Mouse (Mus musculus): ENCODE data around the gene Zmynd11. TPM values are rescaled to one million over a fixed set of nuclear protein-coding genes. Genes with fewer than 3 reads are reported as not detected.

The Zmynd11 gene
- total RNA-seq, 2 experiments from 2014 or later, result 77.7 to 91.2 TPM

DNA sequence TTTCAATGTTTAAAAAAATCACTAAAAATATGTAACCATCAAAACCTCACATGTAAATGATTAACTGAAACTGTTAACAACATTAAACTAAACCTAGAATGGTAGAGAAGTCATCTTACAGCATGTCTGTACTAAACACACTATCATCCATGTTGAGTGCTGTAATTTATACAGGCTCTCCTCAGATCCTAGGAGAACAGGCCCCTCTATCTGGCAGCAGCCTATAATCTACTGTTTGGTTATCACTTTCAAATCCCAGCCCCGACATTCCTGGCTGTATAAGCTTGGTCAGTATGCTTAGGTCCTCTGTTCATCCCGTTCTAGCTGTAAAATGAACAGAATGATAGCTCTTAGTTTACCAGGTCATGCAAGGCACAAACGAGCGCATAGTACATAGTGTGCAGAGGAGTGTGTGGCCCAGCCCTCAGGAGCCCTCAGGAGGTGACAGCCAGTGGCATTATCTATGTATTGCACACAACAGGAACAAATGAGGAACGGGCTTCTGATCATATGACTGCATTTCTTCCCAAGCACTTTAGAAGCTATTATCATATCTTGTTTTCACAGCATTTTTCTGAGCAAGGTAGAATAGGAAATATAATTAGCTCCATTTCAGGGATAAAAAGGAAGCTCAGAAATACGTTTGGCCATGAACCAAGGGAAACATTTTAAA, 51.5 kb downstream of the Zmynd11 start:
- no peak for DNase-seq

DNA sequence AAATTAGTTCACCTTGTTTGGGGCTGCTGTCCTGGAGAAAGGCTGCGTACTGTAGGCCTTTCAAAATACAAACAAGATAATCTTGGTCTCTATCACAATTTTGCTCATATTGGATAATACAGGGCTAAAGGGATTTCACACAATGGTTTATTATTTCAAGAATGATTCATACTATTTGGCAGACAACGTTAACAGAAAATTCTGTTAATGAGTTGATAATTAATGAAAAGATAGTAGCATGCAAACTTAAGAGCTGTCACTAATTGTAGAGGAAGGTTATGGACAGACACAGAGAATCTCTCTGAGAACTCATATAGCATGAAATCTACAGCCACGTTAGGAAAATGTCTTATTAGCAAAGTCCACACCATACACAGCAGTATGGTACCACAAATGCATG, 52.2 kb downstream of the Zmynd11 start:
- DNase-seq, result no peak

DNA sequence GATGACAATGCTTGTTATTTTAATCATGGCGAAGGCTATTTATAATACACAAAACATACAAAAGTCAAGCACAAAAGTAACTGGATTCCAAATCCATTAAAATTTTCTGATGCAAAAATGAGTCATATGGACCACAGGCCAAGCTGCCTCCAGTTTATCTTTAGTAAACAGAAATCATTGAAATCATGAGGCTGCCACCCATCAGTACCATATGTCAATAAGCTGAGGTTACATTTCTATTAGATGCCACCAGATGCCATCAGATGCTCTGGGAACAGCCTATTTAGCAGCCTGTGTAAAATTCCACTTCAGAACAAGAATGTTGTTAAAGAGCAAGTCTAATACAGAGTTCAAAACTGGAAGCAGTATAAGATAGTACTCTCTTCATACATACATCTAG, 52.7 kb downstream of the Zmynd11 start:
- no peak for DNase-seq

DNA sequence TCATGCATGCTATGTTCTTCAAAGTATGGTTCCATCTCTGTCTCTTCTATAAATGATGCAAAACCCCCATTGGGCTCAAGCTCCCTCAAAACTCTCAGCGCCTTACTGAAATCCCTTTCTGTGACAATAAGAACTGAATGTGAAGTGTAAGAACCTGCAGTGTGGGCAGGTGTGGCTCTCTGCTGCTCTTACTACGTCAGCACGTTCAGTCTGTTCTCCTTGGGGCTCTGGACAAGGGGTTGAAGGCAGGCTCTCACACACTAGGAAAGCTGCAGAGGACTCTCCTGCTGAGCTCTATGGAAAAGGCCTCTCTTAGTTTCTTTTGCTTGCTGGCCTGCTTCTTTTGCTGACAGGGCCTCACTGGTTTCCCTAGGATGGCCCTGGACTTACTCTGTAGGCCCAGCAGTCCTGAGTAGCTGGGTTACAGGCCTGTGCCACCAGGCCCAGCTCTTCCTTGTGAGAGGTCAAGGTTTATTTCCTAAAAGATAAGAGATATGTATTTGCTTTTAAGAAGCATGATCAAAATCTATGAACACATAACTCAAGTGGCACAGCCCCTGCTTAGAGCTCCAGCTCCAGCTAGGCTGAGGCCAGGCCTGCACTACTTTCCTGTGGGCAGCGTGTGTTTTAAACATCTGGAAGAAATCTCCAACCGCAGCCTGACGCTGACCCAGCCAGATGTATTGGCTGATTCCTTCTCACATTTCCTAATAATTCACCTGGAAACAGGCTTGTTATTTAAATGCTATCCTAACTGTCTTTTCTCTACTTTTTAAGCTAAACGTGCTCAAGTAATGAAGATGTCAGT, 56.5 kb downstream of the Zmynd11 start:
- DNase-seq, result no peak

DNA sequence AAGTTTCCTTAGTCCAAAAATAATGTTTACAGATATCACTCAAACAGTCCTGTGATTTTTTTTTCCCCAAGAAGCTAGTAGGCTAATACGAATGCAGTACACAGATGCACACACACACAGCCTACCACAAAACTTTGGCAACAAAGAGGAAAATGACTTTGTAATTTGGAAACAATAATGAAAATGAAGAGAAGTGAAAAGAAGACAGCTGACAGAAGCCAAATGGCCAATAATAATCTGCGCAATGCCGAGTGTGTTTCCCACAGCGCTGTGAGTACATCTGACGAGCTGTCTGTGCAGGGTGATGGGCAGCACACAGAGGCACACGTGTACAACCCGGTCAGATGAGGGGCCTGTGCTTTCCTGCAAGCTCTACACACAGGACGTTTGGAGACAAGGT, 58.4 kb downstream of the Zmynd11 start:
- no peak for DNase-seq

DNA sequence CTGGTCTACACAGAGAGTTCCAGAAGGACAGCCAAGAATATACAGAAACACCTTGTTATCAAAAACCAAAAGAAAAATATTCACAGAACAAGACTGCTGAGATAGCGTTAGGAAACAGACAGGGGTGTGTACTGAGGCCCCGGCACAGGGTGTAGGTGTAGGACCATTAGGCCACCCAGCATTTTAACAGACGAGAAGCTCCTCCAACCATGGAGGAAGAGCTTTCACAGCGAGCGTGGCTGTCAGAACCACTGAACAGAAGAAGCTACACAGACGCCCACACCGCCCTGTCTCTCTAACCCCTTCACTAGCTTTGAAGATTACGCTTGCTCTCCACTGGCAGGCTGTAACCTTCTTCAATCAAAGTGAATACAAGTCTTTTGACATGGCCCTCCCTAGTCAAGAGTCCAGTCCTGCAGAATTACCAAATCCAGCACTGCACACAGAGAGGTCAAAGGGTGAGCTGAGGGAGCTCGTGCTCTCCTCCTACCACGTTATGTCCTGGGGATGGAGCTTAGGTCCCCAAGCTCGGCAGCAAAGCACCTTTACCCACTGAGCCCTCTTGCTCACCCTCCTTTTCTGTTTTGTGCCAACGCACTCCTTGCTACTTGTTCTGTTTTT, 62.4 kb downstream of the Zmynd11 start:
- DNase-seq, result no peak

DNA sequence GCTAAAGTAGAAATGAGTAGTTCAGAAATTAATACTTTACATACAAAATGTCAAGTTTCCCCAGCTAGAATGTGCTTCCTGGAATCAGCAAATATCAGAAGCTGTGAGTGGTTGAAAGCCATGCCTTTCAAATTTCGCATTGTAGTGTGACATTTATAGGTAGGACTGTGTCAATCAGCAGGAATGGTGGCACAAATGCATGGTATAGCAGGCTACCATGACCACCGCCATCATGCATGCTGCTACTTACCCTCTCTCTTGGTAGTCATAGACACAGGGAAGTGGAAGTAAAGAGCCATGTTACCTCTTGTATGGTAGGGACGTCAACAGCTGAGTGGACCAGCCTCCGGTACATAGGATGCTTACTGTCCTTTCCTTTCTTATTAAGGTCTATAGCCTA, 67.8 kb downstream of the Zmynd11 start:
- DNase-seq, result no peak

DNA sequence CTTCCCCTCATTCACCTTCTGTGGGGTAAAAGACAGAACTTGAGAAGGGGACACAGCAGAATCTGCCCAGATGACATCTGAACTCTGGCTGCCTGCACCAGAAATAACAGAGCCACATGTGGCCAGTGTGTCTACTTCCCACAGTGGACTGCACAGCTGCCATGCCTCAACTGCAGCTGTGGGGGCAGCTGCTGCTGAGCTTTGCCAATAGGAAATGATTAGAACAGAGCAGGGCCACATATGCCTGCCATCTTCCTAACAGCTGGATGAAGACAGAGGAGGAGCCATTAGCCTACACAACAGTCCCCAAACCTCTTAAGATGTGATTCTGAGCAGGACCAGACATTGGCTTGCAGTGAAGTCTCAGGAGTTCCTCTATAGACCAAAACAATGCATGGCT, 69.3 kb downstream of the Zmynd11 start:
- DNase-seq, result no peak

DNA sequence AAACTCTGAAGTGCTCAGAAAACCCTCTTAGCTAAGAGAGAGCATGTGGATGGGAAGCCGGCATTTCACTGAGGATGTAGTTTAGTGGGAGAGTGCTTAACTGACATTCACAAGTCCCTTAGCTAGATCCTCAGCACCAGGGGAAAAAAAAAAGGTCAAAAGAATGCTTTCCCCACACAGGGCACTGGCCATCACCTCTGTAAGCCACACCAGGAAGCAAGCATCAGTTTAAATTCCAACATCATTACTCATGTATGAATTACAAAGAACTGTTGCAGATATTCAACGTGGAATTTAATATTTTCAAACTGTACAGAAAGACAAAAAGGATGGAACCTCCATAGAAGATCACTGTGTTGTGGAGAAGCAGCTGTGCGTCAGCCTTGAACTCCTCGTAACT, 69.7 kb downstream of the Zmynd11 start:
- DNase-seq, result no peak

DNA sequence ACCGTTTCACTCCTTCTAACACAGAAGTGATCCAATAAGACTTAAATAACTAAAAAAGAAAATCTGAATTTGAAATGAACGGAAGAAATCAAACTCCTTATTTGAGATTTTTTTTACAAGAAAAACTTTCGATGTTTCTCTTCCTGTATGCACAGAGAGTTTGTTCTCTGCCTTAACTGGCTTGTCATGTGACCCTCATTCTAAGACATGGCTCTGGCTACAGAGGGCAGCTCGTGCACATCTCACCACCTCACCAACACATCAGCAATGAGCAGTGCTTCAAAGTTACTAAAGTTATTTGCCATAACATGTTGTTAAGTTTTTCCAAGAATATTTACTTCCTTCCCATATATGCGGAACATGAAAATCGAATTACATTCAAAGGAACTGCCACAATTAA, 70.5 kb downstream of the Zmynd11 start:
- DNase-seq, result no peak

DNA sequence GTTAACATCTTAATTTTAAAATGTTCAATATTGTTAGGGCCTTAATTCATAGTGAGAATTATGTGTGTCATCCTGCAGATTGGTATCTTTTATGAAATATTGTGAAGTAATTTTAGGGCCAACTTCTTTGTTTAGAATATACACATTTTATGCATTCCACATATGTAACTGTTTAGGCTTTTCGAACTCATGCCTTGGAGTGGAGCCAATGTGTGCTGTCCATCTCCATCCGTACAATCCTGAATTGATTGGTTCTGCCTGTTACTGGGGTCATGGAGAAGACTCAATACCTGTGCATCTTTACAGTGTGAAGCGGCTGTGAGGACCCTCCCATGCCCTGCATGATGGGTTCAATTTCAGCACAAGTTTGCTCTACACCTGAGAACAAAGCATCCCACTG, 72.3 kb downstream of the Zmynd11 start:
- no peak for DNase-seq

DNA sequence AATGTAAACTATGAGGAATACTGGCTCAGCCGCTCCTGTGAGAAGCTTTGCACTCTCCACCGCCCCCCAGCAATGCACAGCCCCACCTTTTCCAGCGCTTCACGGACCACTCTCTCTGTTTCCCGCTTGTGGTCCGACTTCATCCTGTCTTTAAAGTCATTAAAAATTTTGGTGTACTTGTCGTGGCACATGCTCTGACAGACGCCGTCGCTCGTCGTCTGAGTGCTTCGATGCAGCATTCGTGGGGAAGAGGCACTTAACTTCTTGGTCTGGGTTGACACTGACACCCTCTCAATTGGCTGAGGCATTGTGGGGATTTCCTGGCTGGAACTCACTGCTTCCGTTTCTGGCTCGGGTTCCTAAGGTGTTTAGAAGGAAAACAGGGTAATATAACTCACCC, 75.8 kb downstream of the Zmynd11 start:
- DNase-seq, result no peak

DNA sequence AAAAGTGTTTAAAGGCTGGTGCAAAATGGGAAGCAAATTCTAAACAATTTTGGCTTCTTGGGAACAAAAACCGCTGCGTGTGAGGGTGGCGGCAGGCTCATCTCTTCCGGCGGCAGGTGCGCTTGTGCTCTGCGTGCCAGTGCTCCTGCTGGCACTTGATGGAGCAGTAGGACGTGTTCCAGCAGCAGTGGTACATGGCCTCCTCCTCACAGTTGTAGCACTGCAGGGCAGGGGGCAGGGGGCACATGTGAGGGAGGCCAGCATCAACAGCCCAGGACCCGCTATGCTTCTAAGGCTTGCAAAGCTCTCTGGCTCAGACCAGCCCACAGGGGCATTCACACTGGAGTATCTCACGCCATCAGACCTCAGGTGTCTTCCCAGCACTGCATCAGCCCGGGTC, 78.4 kb downstream of the Zmynd11 start:
- DNase-seq, result no peak

DNA sequence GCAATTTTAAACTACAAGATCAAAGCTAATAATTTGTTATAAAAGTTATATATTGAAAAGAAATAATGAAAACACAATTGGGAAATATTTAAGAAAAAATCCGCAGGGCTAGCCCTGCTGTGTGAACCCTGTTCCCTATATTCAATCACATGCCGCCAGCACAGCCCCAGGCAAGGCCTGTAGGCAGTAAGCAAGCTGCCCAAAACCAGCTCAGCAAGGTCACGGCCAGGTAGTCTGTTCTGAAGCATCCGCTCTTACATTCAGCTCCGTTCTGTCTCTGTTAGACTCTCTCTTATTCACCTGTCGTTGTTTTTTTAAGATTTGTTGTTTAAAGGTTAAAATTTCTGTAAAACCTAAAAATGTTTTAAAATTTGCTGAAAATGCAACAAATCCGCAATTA, 78.9 kb downstream of the Zmynd11 start:
- no peak for DNase-seq

DNA sequence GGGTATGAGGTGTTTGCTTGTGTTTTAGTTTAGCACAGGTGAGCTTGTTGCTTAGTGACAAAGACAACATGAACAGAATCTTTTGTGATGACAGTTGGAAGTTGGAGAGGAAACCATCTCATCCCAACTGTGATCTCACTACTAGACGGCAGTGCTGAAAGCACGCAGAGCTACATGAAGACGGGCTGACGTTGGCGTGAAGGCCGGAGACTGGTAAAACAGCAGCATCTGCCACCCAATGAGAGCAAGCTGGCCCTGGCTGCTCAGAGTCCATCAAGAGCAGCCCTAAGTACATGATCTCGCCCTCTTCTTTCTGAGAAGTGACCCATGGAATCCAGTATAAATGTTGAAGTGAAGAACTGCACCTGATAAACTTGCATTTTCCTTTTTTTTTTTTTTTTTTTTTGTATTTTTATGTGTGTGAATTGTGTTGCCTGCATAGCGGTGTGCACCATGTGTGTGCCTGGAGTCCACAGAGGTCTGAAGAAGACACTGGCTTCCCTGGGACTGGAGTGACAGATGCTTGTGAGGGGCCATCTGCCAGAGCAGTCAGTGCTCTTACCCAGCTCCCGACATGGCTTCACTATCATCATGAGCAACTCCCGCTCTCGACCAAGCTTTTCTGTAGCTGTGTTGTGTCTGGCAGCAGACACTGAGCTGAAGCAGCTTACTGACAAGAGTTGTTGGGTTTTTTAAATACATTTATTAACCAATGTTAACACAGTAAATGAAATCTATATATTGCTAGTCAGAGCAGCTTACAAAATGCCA, 80.8 kb downstream of the Zmynd11 start:
- no peak for DNase-seq

DNA sequence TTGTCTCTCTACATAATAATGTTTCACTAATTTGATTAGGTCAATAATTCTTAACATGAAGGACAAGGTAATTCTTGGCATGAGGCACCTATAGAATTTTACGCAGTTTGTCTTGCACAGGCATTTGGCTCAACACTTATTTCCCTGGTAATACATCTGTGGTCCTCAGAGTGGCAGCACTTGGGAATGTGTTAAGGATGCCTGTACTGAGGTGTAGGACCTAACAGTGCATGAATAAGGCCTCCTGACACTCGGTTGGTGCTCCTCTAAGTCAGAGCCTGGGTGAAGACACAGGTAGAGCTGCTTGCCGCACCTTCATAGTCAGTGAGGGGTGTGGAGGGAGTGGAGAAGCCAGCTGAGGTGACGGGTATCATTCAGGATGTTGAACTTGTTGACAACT, 81.8 kb downstream of the Zmynd11 start:
- DNase-seq, result no peak

DNA sequence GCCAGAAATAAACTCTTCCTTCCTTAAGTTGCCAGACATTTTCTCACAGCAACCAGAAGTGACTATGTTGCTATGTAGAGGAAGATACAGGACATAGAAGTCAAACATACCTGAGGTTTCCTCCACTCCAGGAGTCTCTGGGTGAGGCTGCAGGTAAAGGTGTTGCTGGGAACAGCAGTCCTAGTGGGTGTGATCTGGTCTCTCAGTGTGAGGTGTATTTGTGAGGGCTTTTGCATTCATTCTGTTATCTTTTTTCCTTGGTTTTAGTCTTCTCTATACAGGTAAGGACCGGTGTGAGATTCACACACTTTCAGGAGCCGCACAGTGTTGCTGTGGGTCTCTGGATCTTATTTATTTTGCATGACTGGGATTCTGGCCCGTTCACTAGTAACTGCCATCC, 83.6 kb downstream of the Zmynd11 start:
- no peak for DNase-seq

DNA sequence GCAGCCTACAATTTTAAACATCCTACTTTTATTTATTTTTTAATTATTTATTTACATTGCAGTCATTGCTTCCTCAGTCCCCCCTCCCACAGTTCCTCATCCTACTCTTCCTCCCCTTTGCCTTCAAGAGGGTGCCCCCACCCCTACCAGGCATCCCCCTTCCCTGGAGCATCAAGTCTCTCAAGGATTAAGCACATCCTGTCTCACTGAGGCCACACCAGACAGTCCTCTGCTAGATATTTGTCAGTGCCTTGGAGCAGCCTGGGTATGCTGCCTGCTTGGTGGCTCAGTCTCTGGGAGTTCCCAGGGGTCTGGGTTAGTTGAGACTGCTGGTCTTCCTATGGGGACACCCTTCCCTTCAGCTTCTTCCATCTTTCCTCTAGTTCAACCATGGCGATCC, 91.0 kb downstream of the Zmynd11 start:
- no peak for DNase-seq

DNA sequence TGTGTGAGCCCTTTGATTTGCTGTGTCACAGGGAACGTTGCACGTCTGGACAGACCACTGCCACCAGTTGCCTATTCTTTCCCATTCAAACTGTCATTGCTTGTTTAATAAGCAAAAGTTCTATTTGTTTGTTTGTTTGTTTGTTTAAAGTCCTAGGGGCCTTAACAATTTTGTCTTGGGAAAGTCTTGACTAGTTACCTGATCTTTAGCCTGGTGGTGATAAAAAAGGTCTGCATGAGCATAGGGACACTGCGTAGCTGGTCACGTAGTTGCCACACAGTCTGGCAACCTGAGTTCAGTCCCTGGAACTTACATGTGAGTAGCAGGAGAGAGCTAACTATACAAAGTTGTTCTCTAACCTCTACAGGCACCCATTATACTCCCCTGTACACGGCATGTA, 95.9 kb downstream of the Zmynd11 start:
- no peak for DNase-seq

DNA sequence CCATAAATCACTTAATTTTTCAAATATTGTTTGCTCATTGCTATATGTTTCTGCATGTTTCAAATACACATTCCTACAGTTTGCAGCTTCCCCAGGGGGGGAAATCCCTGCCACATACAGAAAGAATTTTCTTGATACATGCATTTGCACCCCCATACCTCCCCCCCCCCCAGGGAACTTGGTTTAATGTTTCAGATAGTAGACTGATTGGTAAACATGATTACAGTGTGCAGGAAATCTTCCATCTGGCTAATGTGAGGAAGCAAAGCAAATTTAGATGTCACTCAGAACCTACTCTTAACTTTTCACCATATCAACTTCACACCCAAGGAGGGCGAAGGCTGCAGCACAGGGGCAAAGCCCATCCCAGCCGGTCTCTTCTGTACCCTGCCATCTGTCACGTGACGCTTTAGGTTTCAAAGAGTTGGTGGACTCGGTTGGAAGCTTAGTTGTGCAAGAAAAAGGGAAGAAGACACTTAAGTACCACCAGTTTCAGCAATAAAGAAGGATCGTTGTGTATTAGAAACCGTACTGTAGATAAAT, 97.1 kb downstream of the Zmynd11 start:
- DNase-seq, result no peak

DNA sequence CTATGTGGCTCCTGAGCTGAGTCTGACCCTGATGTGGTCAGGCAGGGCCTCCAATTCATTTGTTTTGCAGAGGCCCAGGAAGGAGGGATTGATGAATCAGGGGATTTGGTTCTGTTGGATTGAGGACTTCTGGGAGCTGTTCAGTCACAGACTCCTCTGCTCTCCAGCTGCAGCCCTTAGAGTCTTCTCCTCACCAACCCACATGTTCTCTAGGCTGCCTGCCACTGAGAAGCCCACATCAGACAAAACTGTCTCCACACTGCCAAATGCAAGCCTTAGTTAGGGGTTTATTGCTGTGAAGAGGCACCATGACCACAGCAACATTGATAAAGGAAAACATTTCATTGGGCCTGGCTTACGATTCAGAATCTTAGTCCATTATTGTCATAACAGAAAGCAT, 101.5 kb downstream of the Zmynd11 start:
- no peak for DNase-seq

DNA sequence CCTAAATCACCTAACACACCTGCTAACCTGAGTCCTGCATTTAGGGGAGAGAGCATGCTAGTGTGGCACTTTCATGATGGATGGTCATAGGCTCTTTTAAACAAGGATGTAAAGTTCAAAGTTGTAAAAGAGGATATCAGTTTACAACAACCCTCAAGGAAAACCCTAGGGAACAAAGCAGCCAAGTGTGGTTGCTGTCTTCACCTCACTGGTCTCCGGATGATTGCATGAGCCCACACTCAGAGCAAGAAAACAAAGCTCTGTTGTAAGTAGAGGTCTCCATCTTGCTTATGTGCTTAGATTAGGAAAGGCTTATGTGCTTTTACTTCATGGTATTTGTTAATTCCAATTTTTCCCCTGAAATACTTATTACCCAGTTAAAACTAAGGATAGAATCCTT, 104.4 kb downstream of the Zmynd11 start:
- DNase-seq, result no peak

DNA sequence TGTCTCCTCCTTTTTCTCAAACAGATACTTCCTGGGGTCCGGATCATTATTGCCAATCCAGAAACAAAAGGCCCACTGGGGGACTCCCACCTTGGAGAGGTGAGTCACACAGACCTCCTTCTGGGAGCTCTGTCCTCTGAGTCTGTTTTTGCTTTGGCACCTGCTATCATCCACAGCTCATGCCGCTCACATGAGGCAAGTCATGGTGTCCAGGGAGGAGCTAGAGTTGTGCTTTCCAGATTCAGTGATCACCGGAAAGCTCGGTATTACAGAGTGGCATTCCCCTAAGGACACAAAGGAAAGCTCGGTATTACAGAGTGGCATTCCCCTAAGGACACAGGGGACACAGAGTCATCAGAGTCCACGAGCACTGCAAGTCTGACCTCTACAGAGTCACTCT, 108.5 kb downstream of the Zmynd11 start:
- DNase-seq, result no peak

Data from gastrocnemius, postnatal 10 days (tissue).